Mouse (Mus musculus): ENCODE measurements around the gene Pigm.

The Pigm gene

GRCm38 (mm10) chr1:172332925-172333324 is 43.4 kb upstream of the Pigm start:
- Histone ChIP-seq H3K4me3 (replicated peaks; ENCODE audit: low read length) (no peak overlapping the region), H3K27me3 (ENCODE audit: insufficient read depth, low read length) (peaks cover 79% of the 10 kb centered on the region), H3K36me3 (ENCODE audit: insufficient read depth, low read length) (no peaks in the 10 kb centered on the region), H3K4me1 (replicated peaks; ENCODE audit: low read depth, low read length) (peaks cover 18% of the 10 kb centered on the region), H3K9me3 (ENCODE audit: low read length) (peaks cover 5% of the 10 kb centered on the region)
- no peak for TF ChIP-seq CTCF (conservative IDR thresholded peaks at IDR 0.05; ENCODE audit: low read length)
- TF ChIP-seq NANOG (IDR thresholded peaks at IDR 0.05; ENCODE audit: borderline replicate concordance, low read length), result no peak
- no peak for TF ChIP-seq POU5F1 (IDR thresholded peaks at IDR 0.05; ENCODE audit: borderline replicate concordance, low read length)

GRCm38 (mm10) chr1:172333512-172333911 is 42.8 kb upstream of the Pigm start:
- TF ChIP-seq POU5F1 (IDR thresholded peaks at IDR 0.05; ENCODE audit: borderline replicate concordance, low read length) (no peak), NANOG (IDR thresholded peaks at IDR 0.05; ENCODE audit: borderline replicate concordance, low read length) (no peak), CTCF (conservative IDR thresholded peaks at IDR 0.05; ENCODE audit: low read length) (no peak)
- Histone ChIP-seq H3K27me3 (ENCODE audit: insufficient read depth, low read length) (peaks cover 79% of the 10 kb centered on the region), H3K9me3 (ENCODE audit: low read length) (peaks cover 5% of the 10 kb centered on the region), H3K4me3 (replicated peaks; ENCODE audit: low read length) (no peak overlapping the region), H3K36me3 (ENCODE audit: insufficient read depth, low read length) (no peaks in the 10 kb centered on the region), H3K4me1 (replicated peaks; ENCODE audit: low read depth, low read length) (peaks cover 14% of the 10 kb centered on the region)

GRCm38 (mm10) chr1:172335804-172336203 is 40.5 kb upstream of the Pigm start:
- H3K4me3 ChIP-seq (replicated peaks; ENCODE audit: low read length), result no peak overlapping the region
- H3K36me3 ChIP-seq (ENCODE audit: insufficient read depth, low read length), result no peaks in the 10 kb centered on the region
- H3K27me3 ChIP-seq (ENCODE audit: insufficient read depth, low read length), result peaks cover 80% of the 10 kb centered on the region
- H3K4me1 ChIP-seq (replicated peaks; ENCODE audit: low read depth, low read length), result peaks cover 9% of the 10 kb centered on the region
- TF ChIP-seq CTCF (conservative IDR thresholded peaks at IDR 0.05; ENCODE audit: low read length) (no peak), POU5F1 (IDR thresholded peaks at IDR 0.05; ENCODE audit: borderline replicate concordance, low read length) (no peak)
- H3K9me3 ChIP-seq (ENCODE audit: low read length), result peaks cover 8% of the 10 kb centered on the region

GRCm38 (mm10) chr1:172337411-172338185 is 38.7 kb upstream of the Pigm start:
- H3K4me1 ChIP-seq (replicated peaks; ENCODE audit: low read depth, low read length), result peaks cover 14% of the 10 kb centered on the region
- H3K36me3 ChIP-seq (ENCODE audit: insufficient read depth, low read length), result no peaks in the 10 kb centered on the region
- TF ChIP-seq CTCF (conservative IDR thresholded peaks at IDR 0.05; ENCODE audit: low read length) (no peak), NANOG (IDR thresholded peaks at IDR 0.05; ENCODE audit: borderline replicate concordance, low read length) (no peak; the same call in 1 of the 2 replicates), POU5F1 (IDR thresholded peaks at IDR 0.05; ENCODE audit: borderline replicate concordance, low read length) (no peak)
- peaks cover 8% of the 10 kb centered on the region for H3K9me3 ChIP-seq (ENCODE audit: low read length)
- H3K27me3 ChIP-seq (ENCODE audit: insufficient read depth, low read length), result peaks cover 87% of the 10 kb centered on the region
- H3K4me3 ChIP-seq (replicated peaks; ENCODE audit: low read length), result no peak overlapping the region

- H3K4me3 ChIP-seq (replicated peaks; ENCODE audit: low read length), result peak within 1 kb of the TSS; percentile 77
- H3K36me3 ChIP-seq (ENCODE audit: insufficient read depth, low read length), result no peaks in the 10 kb centered on the region
- H3K4me1 ChIP-seq (replicated peaks; ENCODE audit: low read depth, low read length), result peaks cover 20% of the 10 kb centered on the region
- TF ChIP-seq POU5F1 (IDR thresholded peaks at IDR 0.05; ENCODE audit: borderline replicate concordance, low read length), result no peak
- TF ChIP-seq NANOG (IDR thresholded peaks at IDR 0.05; ENCODE audit: borderline replicate concordance, low read length), result no peak
- no peak for TF ChIP-seq CTCF (conservative IDR thresholded peaks at IDR 0.05; ENCODE audit: low read length)
- H3K9me3 ChIP-seq (ENCODE audit: low read length), result peaks cover 3% of the 10 kb centered on the region; the same call in 1 of the 2 replicates
- H3K27me3 ChIP-seq (ENCODE audit: insufficient read depth, low read length), result peaks cover 81% of the 10 kb centered on the region
Measured at GRCm38 (mm10) chr1:172340729-172341321, 35.5 kb upstream of the Pigm start, which contains the start of gene Kcnj10. Gene Kcnj10 (plus strand): TSS chr1:172341210.

GRCm38 (mm10) chr1:172341386-172341785 is 35.0 kb upstream of the Pigm start:
- H3K9me3 ChIP-seq (ENCODE audit: low read length), result peaks cover 3% of the 10 kb centered on the region; the same call in 1 of the 2 replicates
- no peaks in the 10 kb centered on the region for H3K36me3 ChIP-seq (ENCODE audit: insufficient read depth, low read length)
- peaks cover 20% of the 10 kb centered on the region for H3K4me1 ChIP-seq (replicated peaks; ENCODE audit: low read depth, low read length)
- H3K27me3 ChIP-seq (ENCODE audit: insufficient read depth, low read length), result peaks cover 81% of the 10 kb centered on the region
- TF ChIP-seq POU5F1 (IDR thresholded peaks at IDR 0.05; ENCODE audit: borderline replicate concordance, low read length) (no peak), CTCF (conservative IDR thresholded peaks at IDR 0.05; ENCODE audit: low read length) (no peak), NANOG (IDR thresholded peaks at IDR 0.05; ENCODE audit: borderline replicate concordance, low read length) (no peak)
- peak overlapping the region; percentile 77 for H3K4me3 ChIP-seq (replicated peaks; ENCODE audit: low read length)

GRCm38 (mm10) chr1:172342729-172343128 is 33.6 kb upstream of the Pigm start:
- H3K4me3 ChIP-seq (replicated peaks; ENCODE audit: low read length), result no peak overlapping the region
- peaks cover 19% of the 10 kb centered on the region for H3K4me1 ChIP-seq (replicated peaks; ENCODE audit: low read depth, low read length)
- TF ChIP-seq CTCF (conservative IDR thresholded peaks at IDR 0.05; ENCODE audit: low read length) (no peak), NANOG (IDR thresholded peaks at IDR 0.05; ENCODE audit: borderline replicate concordance, low read length) (no peak), POU5F1 (IDR thresholded peaks at IDR 0.05; ENCODE audit: borderline replicate concordance, low read length) (no peak)
- no peaks in the 10 kb centered on the region for H3K36me3 ChIP-seq (ENCODE audit: insufficient read depth, low read length)
- peaks cover 79% of the 10 kb centered on the region for H3K27me3 ChIP-seq (ENCODE audit: insufficient read depth, low read length)
- H3K9me3 ChIP-seq (ENCODE audit: low read length), result peaks cover 3% of the 10 kb centered on the region; the same call in 1 of the 2 replicates

- peaks cover 15% of the 10 kb centered on the region for H3K4me1 ChIP-seq (replicated peaks; ENCODE audit: low read depth, low read length)
Measured at GRCm38 (mm10) chr1:172343914-172344313, 32.4 kb upstream of the Pigm start.

More at GRCm38 (mm10) chr1:172343914-172344313, 32.4 kb upstream of the Pigm start:
- no peak overlapping the region for H3K4me3 ChIP-seq (replicated peaks; ENCODE audit: low read length)
- no peak for TF ChIP-seq CTCF (conservative IDR thresholded peaks at IDR 0.05; ENCODE audit: low read length)
- TF ChIP-seq NANOG (IDR thresholded peaks at IDR 0.05; ENCODE audit: borderline replicate concordance, low read length), result no peak
- TF ChIP-seq POU5F1 (IDR thresholded peaks at IDR 0.05; ENCODE audit: borderline replicate concordance, low read length), result no peak
- no peaks in the 10 kb centered on the region for H3K36me3 ChIP-seq (ENCODE audit: insufficient read depth, low read length)
- H3K27me3 ChIP-seq (ENCODE audit: insufficient read depth, low read length), result peaks cover 79% of the 10 kb centered on the region
- peaks cover 3% of the 10 kb centered on the region; the same call in 1 of the 2 replicates for H3K9me3 ChIP-seq (ENCODE audit: low read length)
